Mouse (Mus musculus) neural tube, embryonic 15.5 days (tissue): ENCODE data around the gene 1700001K19Rik. TPM values are rescaled to one million over a fixed set of nuclear protein-coding genes. Genes with fewer than 3 reads are reported as not detected.
"Not testable (repeated sequence)": the region's sequence is repeated elsewhere in the genome, so short reads cannot be mapped to it uniquely, and the experiment has no call there.

Source experiments
- ATAC-seq: fragments of 200-750 bp; cut with Nextera tagmentation; 2 replicates; pipeline ENCODE4 v1.8.0; 2017; ENCODE audit warnings: mild to moderate bottlenecking, moderate TSS enrichment, moderate library complexity; ENCODE audit not compliant: low FRiP score
- H3K27ac ChIP-seq: fragments of 300-500 bp; sonication (generic); replicated peaks from 2 replicates; pipeline ENCODE4 v1.5.1; 2015; ENCODE audit warnings: mild to moderate bottlenecking, inconsistent platforms
- H3K27me3 ChIP-seq: fragments of 300-500 bp; sonication (generic); replicated peaks from 2 replicates; pipeline ENCODE4 v1.6.1; 2015; ENCODE audit warnings: inconsistent platforms
- H3K36me3 ChIP-seq: fragments of 300-500 bp; sonication (generic); 2 replicates; pipeline ENCODE4 v1.6.1; 2015; ENCODE audit warnings: inconsistent platforms
- H3K4me1 ChIP-seq: fragments of 300-500 bp; sonication (generic); 2 replicates; pipeline ENCODE4 v1.6.1; 2015; ENCODE audit warnings: inconsistent platforms
- H3K4me2 ChIP-seq: fragments of 300-500 bp; sonication (generic); 2 replicates; pipeline ENCODE4 v1.6.1; 2015; ENCODE audit warnings: inconsistent platforms, mild to moderate bottlenecking, moderate library complexity
- H3K4me3 ChIP-seq: fragments of 300-500 bp; sonication (generic); replicated peaks from 2 replicates; pipeline ENCODE4 v1.5.1; 2015; ENCODE audit warnings: mild to moderate bottlenecking, inconsistent platforms
- H3K9ac ChIP-seq: fragments of 300-500 bp; sonication (generic); replicated peaks from 2 replicates; pipeline ENCODE4 v1.6.1; 2015; ENCODE audit warnings: mild to moderate bottlenecking, inconsistent platforms
- H3K9me3 ChIP-seq: fragments of 300-500 bp; sonication (generic); replicated peaks from 2 replicates; pipeline ENCODE4 v1.6.1; 2016; ENCODE audit warnings: inconsistent platforms
- WGBS: fragments of 180-500 bp; shearing (Covaris S2); methylation state at CpG from one replicate; pipeline ENCODE4 v1.1.7; 2015; ENCODE audit warnings: mixed read lengths; 5-methylcytosine and 5-hydroxymethylcytosine counted together
- polyA plus RNA-seq: library from polyadenylated mRNA; unstranded; fragments of >200 nt; fragmentation: Nextera tagmentation; extraction: Ambion mirVana; gene quantifications from 2 replicates; pipeline ENCODE4 v1.2.1, GENCODE M21; 2015

1700001K19Rik gene
- polyA plus RNA-seq, 1 experiment from 2014 or later = 0.17 TPM

DNA sequence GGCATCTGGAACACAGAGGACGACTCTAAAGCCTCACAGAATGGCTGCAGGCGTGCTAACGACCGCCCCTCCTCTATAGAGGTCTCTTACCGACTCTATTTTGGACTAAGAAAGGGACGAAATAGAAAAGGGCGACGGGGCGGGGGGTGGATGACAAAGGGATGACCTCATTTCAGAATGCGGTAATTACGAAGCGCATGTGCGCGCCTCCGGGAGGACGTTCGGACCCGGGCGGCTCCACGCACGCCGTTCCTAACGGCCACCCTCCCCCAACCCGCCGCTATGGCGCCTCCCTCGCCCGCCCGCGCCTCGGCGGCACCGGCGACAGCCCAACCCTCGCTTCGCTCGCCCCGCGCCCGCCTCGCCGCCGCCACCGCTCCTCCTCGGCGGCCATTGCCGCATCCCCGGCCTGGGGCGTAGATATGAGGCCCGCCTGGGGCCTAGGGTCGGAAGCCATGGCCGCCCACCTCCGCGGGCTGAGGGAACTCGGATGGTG, 13.3 kb upstream of the 1700001K19Rik start:
- Histone ChIP-seq H3K27ac (peak overlapping the region; percentile 97), H3K4me3 (peak overlapping the region; percentile 86), H3K9ac (peak overlapping the region; percentile 98), H3K4me2 (peak overlapping the region; percentile 58), H3K4me1 (peaks cover 18% of the 10 kb centered on the region), H3K27me3 (no peaks in the 10 kb centered on the region), H3K36me3 (peaks cover 23% of the 10 kb centered on the region), H3K9me3 (no peaks in the 10 kb centered on the region)
- WGBS = under 1% methylated on average over 55 of the region's 55 CpGs
- ATAC-seq = peak; percentile 71

DNA sequence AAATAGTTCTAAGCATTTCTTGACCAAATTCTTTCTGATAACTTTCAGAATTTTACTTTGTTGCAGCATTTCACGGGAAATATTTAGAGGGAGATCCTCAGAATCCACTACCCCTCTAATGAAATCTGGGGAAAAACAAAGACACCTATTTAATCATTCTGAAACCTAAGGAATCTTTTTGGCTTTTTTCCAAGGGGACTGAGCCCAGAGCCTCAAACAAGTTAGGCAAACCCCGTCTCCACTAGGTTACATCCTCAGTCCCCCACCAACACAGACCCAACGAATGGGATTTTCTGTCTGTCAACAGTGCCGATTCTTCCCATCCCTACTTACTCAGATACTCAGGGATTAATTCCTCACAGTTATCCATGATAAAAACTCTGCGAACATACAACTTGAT, 11.0 kb upstream of the 1700001K19Rik start:
- H3K27me3 ChIP-seq, H3K9me3 ChIP-seq, H3K9ac ChIP-seq, ATAC-seq, H3K27ac ChIP-seq, H3K4me3 ChIP-seq: not testable (repeated sequence)
- Histone ChIP-seq H3K4me2 (peak overlapping the region; percentile 13; the same call in 1 of the 2 replicates), H3K4me1 (peaks cover 19% of the 10 kb centered on the region), H3K36me3 (peaks cover 46% of the 10 kb centered on the region)
- WGBS = 74% methylated on average over 5 of the region's 5 CpGs

DNA sequence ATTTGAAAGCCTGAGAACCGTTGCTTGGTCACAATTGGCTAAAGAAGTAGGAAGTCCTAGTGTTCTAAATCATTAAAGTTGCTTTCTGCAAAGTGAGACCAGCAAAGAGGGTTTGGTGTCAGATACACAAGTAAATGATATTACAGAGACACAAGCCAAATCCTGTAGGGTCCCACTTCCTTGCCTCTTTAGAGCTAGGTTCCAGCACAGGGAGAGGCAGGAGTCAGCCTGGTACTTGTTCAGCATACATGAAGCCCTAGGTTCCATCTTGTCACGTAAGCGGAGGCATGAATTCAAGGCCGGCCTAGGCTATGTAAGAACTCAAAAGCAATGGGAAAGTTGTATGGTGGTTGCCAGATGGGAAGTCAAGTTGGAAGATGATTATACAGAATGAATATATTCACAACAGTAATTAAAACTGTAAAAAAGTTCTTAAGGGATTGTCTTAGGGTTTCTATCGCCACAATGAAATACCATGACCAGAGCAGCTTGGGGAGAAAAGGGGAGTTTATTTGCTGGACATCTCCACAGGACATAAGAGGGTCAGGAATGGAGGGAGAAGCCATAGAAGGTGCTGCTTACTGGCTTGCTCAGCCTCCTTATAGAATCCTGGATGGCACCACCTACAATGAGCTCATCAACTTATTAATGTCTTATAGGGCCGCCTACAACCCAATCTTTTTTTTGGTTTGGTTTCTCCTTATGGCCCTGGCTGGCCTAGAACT, 7.7 kb upstream of the 1700001K19Rik start:
- Histone ChIP-seq H3K9me3 (no peaks in the 10 kb centered on the region), H3K4me3 (no peak overlapping the region), H3K4me1 (peaks cover 17% of the 10 kb centered on the region), H3K9ac (no peak overlapping the region), H3K27ac (no peak overlapping the region), H3K36me3 (peaks cover 64% of the 10 kb centered on the region), H3K27me3 (no peaks in the 10 kb centered on the region), H3K4me2 (no peak overlapping the region)
- WGBS = 90% methylated on average over 6 of the region's 6 CpGs
- ATAC-seq = no peak

- not testable (repeated sequence) for H3K9me3 ChIP-seq, H3K27ac ChIP-seq, H3K4me3 ChIP-seq, ATAC-seq, H3K4me1 ChIP-seq, H3K27me3 ChIP-seq, H3K9ac ChIP-seq, H3K4me2 ChIP-seq
- peaks cover 58% of the 10 kb centered on the region for H3K36me3 ChIP-seq
- WGBS = 92% methylated on average over 3 of the region's 3 CpGs
These were observed 6.5 kb upstream of the 1700001K19Rik start for GRCm38 (mm10) chr12:110688921-110689320.

DNA sequence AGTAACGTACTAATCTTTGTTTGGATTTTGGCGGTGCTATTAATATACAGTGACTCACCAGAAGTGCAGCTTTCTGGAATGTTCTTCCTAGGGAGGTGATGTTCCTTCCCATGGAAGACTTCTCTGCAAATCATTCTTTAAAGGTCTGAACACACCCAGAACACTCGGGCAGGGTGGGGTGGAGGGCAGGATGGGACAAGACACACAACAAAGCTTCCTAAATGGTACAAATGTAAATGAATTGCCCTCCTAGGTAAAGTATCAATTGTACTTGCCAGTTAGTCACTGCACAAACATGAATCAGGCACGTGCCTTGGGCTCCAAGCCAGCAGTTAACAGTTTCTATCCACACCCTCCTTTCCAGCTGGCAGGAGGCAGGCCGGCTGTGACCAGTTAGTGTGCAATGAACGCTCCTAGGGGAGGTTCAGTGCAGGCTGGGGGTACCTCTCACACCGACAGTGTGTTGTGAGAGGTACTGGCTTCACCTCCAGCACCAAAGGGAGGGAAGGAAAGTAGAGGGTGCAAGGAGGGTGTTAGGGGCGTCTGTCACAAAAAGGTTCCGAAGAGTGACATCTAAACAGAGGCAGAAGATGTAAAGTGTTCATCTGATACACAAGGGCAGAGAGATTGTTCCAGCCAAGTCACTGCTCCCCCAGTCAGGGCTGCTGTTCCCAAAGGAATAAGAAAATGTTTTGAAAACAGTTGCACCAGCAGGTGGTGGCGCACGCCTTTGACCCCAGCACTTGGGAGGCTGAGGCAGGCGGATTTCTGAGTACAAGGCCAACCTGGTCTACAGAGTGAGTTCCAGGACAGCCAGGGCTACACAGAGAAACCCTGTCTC, 5.7 kb upstream of the 1700001K19Rik start:
- no peaks in the 10 kb centered on the region for H3K9me3 ChIP-seq
- 64% methylated on average over 12 of the region's 12 CpGs for WGBS
- no peak overlapping the region for H3K4me3 ChIP-seq
- no peak overlapping the region for H3K9ac ChIP-seq
- H3K27me3 ChIP-seq = no peaks in the 10 kb centered on the region
- H3K27ac ChIP-seq = 0 out of 2 replicates have a peak overlapping the region, but pooled peaks have one; percentile 41
- peaks cover 6% of the 10 kb centered on the region; the same call in 1 of the 2 replicates for H3K4me1 ChIP-seq
- no peak for ATAC-seq
- peaks cover 52% of the 10 kb centered on the region for H3K36me3 ChIP-seq
- no peak overlapping the region for H3K4me2 ChIP-seq

GRCm38 (mm10) chr12:110683580-110683979, 1.2 kb upstream of the 1700001K19Rik start:
- Histone ChIP-seq H3K36me3 (peaks cover 20% of the 10 kb centered on the region), H3K9ac (no peak overlapping the region), H3K4me1 (peaks cover 6% of the 10 kb centered on the region; the same call in 1 of the 2 replicates), H3K4me3 (no peak overlapping the region), H3K4me2 (no peak overlapping the region), H3K27ac (no peak overlapping the region), H3K27me3 (no peaks in the 10 kb centered on the region), H3K9me3 (no peaks in the 10 kb centered on the region)
- WGBS = no CpG with 5 or more reads among the region's 1 CpGs
- ATAC-seq = no peak

DNA sequence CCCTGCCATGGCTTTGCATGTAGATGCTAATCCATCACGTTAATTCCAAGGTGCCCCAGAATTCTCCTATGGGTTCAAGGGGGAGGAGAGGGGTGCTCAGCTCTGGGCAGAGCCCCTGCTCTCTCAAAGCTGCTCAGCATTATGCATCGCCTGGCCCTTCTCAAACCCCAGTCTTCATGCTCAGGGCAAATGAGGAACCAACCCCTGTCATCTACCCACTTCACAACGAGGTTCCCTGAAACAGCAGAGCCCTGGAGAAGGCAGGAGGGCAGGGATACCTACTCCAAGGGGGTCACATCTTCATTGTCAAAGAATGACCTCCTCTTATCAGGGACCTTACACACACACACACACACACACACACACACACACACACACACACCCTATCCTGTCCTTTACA, 541 bp downstream of the 1700001K19Rik start:
- Histone ChIP-seq H3K36me3 (peaks cover 8% of the 10 kb centered on the region), H3K4me2 (no peak overlapping the region), H3K4me1 (no peaks in the 10 kb centered on the region), H3K27ac (no peak overlapping the region), H3K9me3 (no peaks in the 10 kb centered on the region), H3K27me3 (no peaks in the 10 kb centered on the region), H3K9ac (no peak overlapping the region), H3K4me3 (no peak overlapping the region)
- no peak for ATAC-seq
- 56% methylated on average over 3 of the region's 3 CpGs for WGBS

DNA sequence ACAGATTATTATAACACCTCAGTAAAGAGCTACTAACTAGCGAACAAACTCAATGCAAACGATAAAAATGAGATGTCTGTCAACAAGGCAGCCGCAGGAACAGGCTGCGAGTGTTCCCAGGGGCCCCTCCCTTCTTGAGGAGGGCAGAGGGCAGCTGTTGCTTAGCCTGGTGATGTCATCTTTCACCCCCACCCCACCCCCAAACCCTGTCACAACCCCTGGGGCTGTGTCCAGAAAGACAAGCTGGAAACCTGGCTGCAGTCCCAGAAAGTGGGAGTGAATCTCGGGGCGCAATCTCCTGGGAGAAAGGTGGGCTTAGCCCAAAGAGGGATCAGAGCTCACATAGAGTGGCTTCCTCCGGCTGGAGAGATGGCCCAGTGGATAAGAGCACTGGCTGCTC, 1.2 kb downstream of the 1700001K19Rik start:
- no peaks in the 10 kb centered on the region for H3K4me1 ChIP-seq
- H3K9me3 ChIP-seq = no peaks in the 10 kb centered on the region
- no peak for ATAC-seq
- WGBS = 57% methylated on average over 7 of the region's 7 CpGs
- no peaks in the 10 kb centered on the region for H3K27me3 ChIP-seq
- no peak overlapping the region for H3K4me3 ChIP-seq
- no peak overlapping the region for H3K4me2 ChIP-seq
- peaks cover 3% of the 10 kb centered on the region; the same call in 1 of the 2 replicates for H3K36me3 ChIP-seq
- no peak overlapping the region for H3K27ac ChIP-seq
- H3K9ac ChIP-seq = no peak overlapping the region

DNA sequence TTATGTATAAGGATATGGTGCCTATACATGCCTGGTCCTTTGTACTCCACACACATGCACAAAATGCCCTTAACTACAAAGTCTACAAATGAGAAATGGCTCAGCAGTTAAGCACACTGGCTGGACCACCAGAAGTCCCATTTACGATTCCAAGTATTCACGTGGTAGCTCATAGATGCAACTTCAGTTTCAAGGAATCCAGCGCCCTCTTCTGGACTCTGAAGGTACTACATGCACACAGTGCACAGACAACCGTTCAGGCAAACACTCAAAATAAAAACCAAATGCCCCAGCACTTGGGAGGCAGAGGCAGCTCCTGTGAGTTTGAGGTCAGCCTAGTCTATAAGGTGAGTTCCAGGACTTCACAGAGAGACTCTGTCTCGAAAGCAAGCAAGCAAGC, 8.2 kb downstream of the 1700001K19Rik start:
- Histone ChIP-seq H3K27ac (no peak overlapping the region), H3K9me3 (no peaks in the 10 kb centered on the region), H3K4me2 (no peak overlapping the region), H3K4me3 (no peak overlapping the region), H3K4me1 (no peaks in the 10 kb centered on the region), H3K9ac (no peak overlapping the region), H3K36me3 (peaks cover 12% of the 10 kb centered on the region), H3K27me3 (no peaks in the 10 kb centered on the region)
- WGBS = 52% methylated on average over 5 of the region's 5 CpGs
- ATAC-seq = no peak

GRCm38 (mm10) chr12:110667466-110668077, 14.8 kb downstream of the 1700001K19Rik start:
- ATAC-seq = no peak
- no peak overlapping the region for H3K4me3 ChIP-seq
- H3K4me1 ChIP-seq = no peaks in the 10 kb centered on the region
- H3K36me3 ChIP-seq = peaks cover 78% of the 10 kb centered on the region
- H3K4me2 ChIP-seq = no peak overlapping the region
- H3K9ac ChIP-seq = no peak overlapping the region
- no peaks in the 10 kb centered on the region for H3K27me3 ChIP-seq
- H3K9me3 ChIP-seq = no peaks in the 10 kb centered on the region
- 89% methylated on average over 13 of the region's 13 CpGs for WGBS
- no peak overlapping the region for H3K27ac ChIP-seq

DNA sequence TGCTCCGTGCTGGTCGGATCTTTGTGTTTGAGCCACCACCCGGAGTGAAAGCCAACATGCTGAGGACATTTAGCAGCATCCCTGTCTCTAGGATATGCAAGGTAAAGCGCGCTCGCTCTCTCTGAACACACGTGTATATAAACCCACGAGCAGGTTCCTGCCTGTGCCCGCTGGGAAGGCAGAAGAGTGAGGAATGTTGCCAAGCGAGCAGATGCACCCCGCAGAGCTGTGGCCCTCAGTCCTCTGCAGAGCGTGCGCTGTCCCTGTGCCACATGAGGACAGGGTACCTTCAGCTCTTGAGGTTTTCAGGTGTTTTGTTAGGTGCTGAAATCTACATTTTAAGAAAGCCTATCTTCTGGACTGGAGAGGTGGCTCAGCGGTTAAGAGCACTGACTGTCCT, 20.7 kb downstream of the 1700001K19Rik start:
- no peak overlapping the region for H3K4me3 ChIP-seq
- H3K27me3 ChIP-seq = no peaks in the 10 kb centered on the region
- H3K27ac ChIP-seq = no peak overlapping the region
- no peak for ATAC-seq
- WGBS = 96% methylated on average over 14 of the region's 14 CpGs
- H3K9me3 ChIP-seq = no peaks in the 10 kb centered on the region
- no peaks in the 10 kb centered on the region for H3K4me1 ChIP-seq
- no peak overlapping the region for H3K9ac ChIP-seq
- H3K36me3 ChIP-seq = peaks cover 98% of the 10 kb centered on the region
- no peak overlapping the region for H3K4me2 ChIP-seq
